Mouse (Mus musculus) liver, adult 2 months (tissue): ENCODE measurements around the gene Cd79a.

ENCODE experiments used
- CTCF ChIP-seq: fragments of 200-500 bp; IDR thresholded peaks from 2 replicates; pipeline ENCODE4 v1.5.1; 2011; ENCODE audit warnings: low read depth, low read length, control low read depth
- POLR2A ChIP-seq: fragments of 200-500 bp; IDR thresholded peaks from 2 replicates; pipeline ENCODE4 v1.6.1; 2011; ENCODE audit warnings: low read length, control low read depth; ENCODE audit not compliant: insufficient read depth; ENCODE audit errors: extremely low read depth

GRCm38 (mm10) chr7:24889431-24890220 is 7.6 kb upstream of the Cd79a start:
- no peak for TF ChIP-seq POLR2A
- no peak for TF ChIP-seq CTCF
